Mouse (Mus musculus) common myeloid progenitor, adult 5-6 weeks (primary cell): Measurements from ENCODE around the gene Homer1. TPM values are rescaled to one million over a fixed set of nuclear protein-coding genes. Genes with fewer than 3 reads are reported as not detected.

Experiments
- ATAC-seq: replicated peaks from 2 replicates; pipeline ENCODE4 v1.8.0; 2016; ENCODE audit warnings: low read depth, mild to moderate bottlenecking, moderate TSS enrichment, inconsistent platforms; ENCODE audit not compliant: poor library complexity, severe bottlenecking
- total RNA-seq: library from RNA; stranded (forward); fragments of 200-1000, 187-1606 nt; gene quantifications from 2 replicates; pipeline ENCODE4 v1.2.3, GENCODE M21; 2017

The Homer1 gene
- 7.6 and 9.3 TPM in 2 replicates for total RNA-seq

GRCm38 (mm10) chr13:93299316-93299715 is at the start of gene Homer1:
Homer1 (plus strand) TSS chr13:93299635.
- no peak for ATAC-seq

- peak; percentile 27 for ATAC-seq
These were observed 47.7 kb upstream of the Homer1 start for GRCm38 (mm10) chr13:93251732-93252131.

GRCm38 (mm10) chr13:93252175-93252574 is 47.3 kb upstream of the Homer1 start:
- ATAC-seq, result no peak

- no peak for ATAC-seq
These were observed 46.5 kb upstream of the Homer1 start for GRCm38 (mm10) chr13:93252941-93253340.

- ATAC-seq, result no peak
These were observed 32.3 kb upstream of the Homer1 start for GRCm38 (mm10) chr13:93267151-93267550.

GRCm38 (mm10) chr13:93300581-93300980 is 1.1 kb downstream of the Homer1 start:
- ATAC-seq, result peak; percentile 41

- ATAC-seq, result no peak
These were observed 1.6 kb downstream of the Homer1 start for GRCm38 (mm10) chr13:93301060-93301459.

GRCm38 (mm10) chr13:93302846-93303562 is 3.6 kb downstream of the Homer1 start:
- no peak for ATAC-seq

GRCm38 (mm10) chr13:93303563-93304250 is 4.3 kb downstream of the Homer1 start:
- ATAC-seq, result peak; percentile 91

- ATAC-seq, result no peak
These were observed 5.0 kb downstream of the Homer1 start for GRCm38 (mm10) chr13:93304251-93305001.

GRCm38 (mm10) chr13:93305149-93305548 is 5.7 kb downstream of the Homer1 start:
- no peak for ATAC-seq

GRCm38 (mm10) chr13:93305636-93306035 is 6.2 kb downstream of the Homer1 start:
- ATAC-seq, result no peak

- ATAC-seq, result no peak
These were observed 7.1 kb downstream of the Homer1 start for GRCm38 (mm10) chr13:93306545-93306944.

- no peak for ATAC-seq
These were observed 8.3 kb downstream of the Homer1 start for GRCm38 (mm10) chr13:93307700-93308099.

- ATAC-seq, result no peak
These were observed 9.9 kb downstream of the Homer1 start for GRCm38 (mm10) chr13:93309295-93309694.

- ATAC-seq, result no peak
These were observed 13.1 kb downstream of the Homer1 start for GRCm38 (mm10) chr13:93312518-93312917.

- no peak for ATAC-seq
These were observed 14.9 kb downstream of the Homer1 start for GRCm38 (mm10) chr13:93314322-93314721.

GRCm38 (mm10) chr13:93320089-93320488 is 20.7 kb downstream of the Homer1 start:
- no peak for ATAC-seq

GRCm38 (mm10) chr13:93326326-93326725 is 26.9 kb downstream of the Homer1 start:
- no peak for ATAC-seq

- ATAC-seq, result no peak
These were observed 32.3 kb downstream of the Homer1 start for GRCm38 (mm10) chr13:93331721-93332120.

- no peak for ATAC-seq
These were observed 33.1 kb downstream of the Homer1 start for GRCm38 (mm10) chr13:93332491-93332890.
